ENCODE assay signal across 8 mouse cellular contexts in the genomic region with DNA sequence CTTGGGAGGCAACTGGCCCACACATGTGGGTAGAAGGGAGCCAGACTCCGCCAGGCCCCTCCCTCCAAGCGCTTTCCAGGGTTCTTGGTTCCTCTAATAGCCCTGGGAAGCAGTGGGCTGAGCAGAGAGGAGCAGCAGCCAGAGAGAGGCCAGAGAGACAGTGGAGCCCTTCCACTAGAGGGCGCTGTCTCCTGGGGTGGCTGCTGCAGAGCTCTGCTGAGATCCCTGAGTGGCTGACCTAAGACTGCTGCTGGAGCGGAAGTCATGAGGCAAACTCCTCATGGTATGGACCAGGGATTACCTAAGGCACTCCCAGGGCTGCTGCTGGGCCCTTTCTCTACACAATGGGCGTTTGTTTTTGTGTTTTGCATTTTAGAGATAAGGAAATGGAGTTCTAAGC. TPM values are rescaled to one million over a fixed set of nuclear protein-coding genes. Genes with fewer than 3 reads are reported as not detected.
DNase-seq lines count a peak whose midpoint lies in the region; ATAC-seq and TF ChIP-seq lines count a peak whose summit lies in the region.

No protein-coding gene starts in this region.

- H3K4me1 ChIP-seq in embryonic facial prominence, embryonic 13.5 days = peaks cover 49% of the 10 kb centered on the region
- peaks cover 77% of the 10 kb centered on the region for H3K4me1 ChIP-seq in embryonic facial prominence, embryonic 10.5 days
- H3K4me1 ChIP-seq in lung, postnatal 0 days (ENCODE audit: insufficient read depth, low read depth, low read length) = no peaks in the 10 kb centered on the region
- H3K4me1 ChIP-seq in small intestine, adult 2 months (ENCODE audit: control insufficient read depth, insufficient read depth, insufficient read length, low read length) = peaks cover 3% of the 10 kb centered on the region
- peaks cover 48% of the 10 kb centered on the region for H3K4me1 ChIP-seq in forebrain, embryonic 15.5 days

- WGBS in embryonic facial prominence, embryonic 13.5 days = 61% methylated on average over 5 of the region's 5 CpGs
- WGBS in embryonic facial prominence, embryonic 10.5 days = 58% methylated on average over 5 of the region's 5 CpGs
- WGBS in lung, postnatal 0 days = 54% methylated on average over 4 of the region's 5 CpGs
- 42% methylated on average over 5 of the region's 5 CpGs for WGBS in small intestine, adult 2 months
- WGBS in forebrain, embryonic 15.5 days = 73% methylated on average over 5 of the region's 5 CpGs

- ATAC-seq in embryonic facial prominence, embryonic 13.5 days (ENCODE audit: insufficient number of reproducible peaks, insufficient read depth, low FRiP score, low TSS enrichment, low read depth) = no peak
- no peak for ATAC-seq in lung, postnatal 0 days
- ATAC-seq in forebrain, embryonic 15.5 days (replicated peaks) = no peak

- peak; percentile 59 for TF ChIP-seq CTCF in lung, postnatal 0 days (IDR thresholded peaks at IDR 0.05)
- peak; percentile 82 for TF ChIP-seq CTCF in small intestine, adult 2 months (IDR thresholded peaks at IDR 0.05; ENCODE audit: extremely low read depth, insufficient read length, insufficient replicate concordance, low read depth, low read length)

- DNase-seq in embryonic facial prominence, embryonic 10.5 days (ENCODE audit: low spot score) = no peak
- no peak for DNase-seq in lung, postnatal 0 days (ENCODE audit: low spot score)
- DNase-seq in lung, postnatal 25 days (ENCODE audit: low spot score) = no peak
- peak; percentile 63 for DNase-seq in adrenal gland, postnatal 14 days
- no peak for DNase-seq in frontal cortex, postnatal 25 days (ENCODE audit: low spot score in 2 of 2)

- H3K27me3 ChIP-seq in embryonic facial prominence, embryonic 13.5 days = no peaks in the 10 kb centered on the region
- H3K27me3 ChIP-seq in embryonic facial prominence, embryonic 10.5 days (replicated peaks; ENCODE audit: low read depth, poor library complexity, severe bottlenecking) = no peaks in the 10 kb centered on the region
- H3K27me3 ChIP-seq in lung, postnatal 0 days (replicated peaks; ENCODE audit: insufficient read depth, low read length) = no peaks in the 10 kb centered on the region
- H3K27me3 ChIP-seq in small intestine, adult 2 months (ENCODE audit: control insufficient read depth, insufficient read depth, low read length) = no peaks in the 10 kb centered on the region
- H3K27me3 ChIP-seq in forebrain, embryonic 15.5 days = no peaks in the 10 kb centered on the region

- no peak overlapping the region for H3K9ac ChIP-seq in embryonic facial prominence, embryonic 13.5 days
- H3K9ac ChIP-seq in lung, postnatal 0 days (replicated peaks; ENCODE audit: low read depth) = no peak overlapping the region
- H3K9ac ChIP-seq in forebrain, embryonic 15.5 days (replicated peaks) = no peak overlapping the region

- H3K4me2 ChIP-seq in embryonic facial prominence, embryonic 13.5 days = no peak overlapping the region
- no peak overlapping the region for H3K4me2 ChIP-seq in lung, postnatal 0 days (replicated peaks; ENCODE audit: low read depth, low read length)
- no peak overlapping the region for H3K4me2 ChIP-seq in forebrain, embryonic 15.5 days (replicated peaks)

- H3K27ac ChIP-seq in embryonic facial prominence, embryonic 13.5 days = peak overlapping the region; percentile 11; the same call in 1 of the 2 replicates
- no peak overlapping the region for H3K27ac ChIP-seq in embryonic facial prominence, embryonic 10.5 days (replicated peaks)
- no peak overlapping the region for H3K27ac ChIP-seq in lung, postnatal 0 days (ENCODE audit: low read length)
- no peak overlapping the region for H3K27ac ChIP-seq in small intestine, adult 2 months (ENCODE audit: insufficient read depth, low read depth, low read length)
- H3K27ac ChIP-seq in forebrain, embryonic 15.5 days (replicated peaks) = no peak overlapping the region

- no peaks in the 10 kb centered on the region for H3K36me3 ChIP-seq in embryonic facial prominence, embryonic 13.5 days
- peaks cover 7% of the 10 kb centered on the region; the same call in 1 of the 2 replicates for H3K36me3 ChIP-seq in embryonic facial prominence, embryonic 10.5 days (replicated peaks)
- no peaks in the 10 kb centered on the region for H3K36me3 ChIP-seq in lung, postnatal 0 days (ENCODE audit: insufficient read depth, low read length)
- no peaks in the 10 kb centered on the region for H3K36me3 ChIP-seq in small intestine, adult 2 months (ENCODE audit: control insufficient read depth, insufficient read depth, low read length)
- no peaks in the 10 kb centered on the region for H3K36me3 ChIP-seq in forebrain, embryonic 15.5 days

- no peak for TF ChIP-seq POLR2A in small intestine, adult 2 months (IDR thresholded peaks at IDR 0.05; ENCODE audit: low read depth, low read length)

- H3K4me3 ChIP-seq in embryonic facial prominence, embryonic 13.5 days = no peak overlapping the region
- no peak overlapping the region for H3K4me3 ChIP-seq in embryonic facial prominence, embryonic 10.5 days
- H3K4me3 ChIP-seq in lung, postnatal 0 days (ENCODE audit: low read depth, low read length) = no peak overlapping the region
- no peak overlapping the region for H3K4me3 ChIP-seq in small intestine, adult 2 months (ENCODE audit: low read depth, low read length)
- no peak overlapping the region for H3K4me3 ChIP-seq in forebrain, embryonic 15.5 days

- no peaks in the 10 kb centered on the region for H3K9me3 ChIP-seq in embryonic facial prominence, embryonic 13.5 days
- H3K9me3 ChIP-seq in embryonic facial prominence, embryonic 10.5 days = no peaks in the 10 kb centered on the region
- H3K9me3 ChIP-seq in lung, postnatal 0 days (ENCODE audit: low read length) = no peaks in the 10 kb centered on the region
- H3K9me3 ChIP-seq in forebrain, embryonic 15.5 days = no peaks in the 10 kb centered on the region

- no peak for TF ChIP-seq EP300 in lung, postnatal 0 days (IDR thresholded peaks at IDR 0.05)

RNA-seq across cellular contexts. Expression of gene Ephb2, which starts 20.4 kb away (rescaled TPM):
- 7.9 and 13.3 TPM in 2 replicates for polyA plus RNA-seq in embryonic facial prominence, embryonic 13.5 days (2015; fragmentation: Nextera tagmentation; extraction: Ambion mirVana)
- polyA plus RNA-seq in embryonic facial prominence, embryonic 10.5 days (2016; fragmentation: Nextera tagmentation; extraction: Ambion mirVana) = 10.7 and 12.4 TPM in 2 replicates
- 0.63 and 0.74 TPM in 2 replicates for polyA plus RNA-seq in lung, postnatal 0 days (2015; fragmentation: Nextera tagmentation; extraction: Ambion mirVana)
- 10.3 and 11.3 TPM in 2 replicates for total RNA-seq in adrenal gland, postnatal 14 days (2021)
- polyA plus RNA-seq in small intestine, adult 2 months (2012; rRNA removed) = 32.1 and 57.6 TPM in 2 replicates
- polyA plus RNA-seq in forebrain, embryonic 15.5 days (2015; fragmentation: Nextera tagmentation; extraction: Ambion mirVana) = 18.9 and 20.4 TPM in 2 replicates
